Mouse (Mus musculus): ENCODE measurements around the gene Gm13889. TPM values are rescaled to one million over a fixed set of nuclear protein-coding genes. Genes with fewer than 3 reads are reported as not detected.

Gene Gm13889
- total RNA-seq (2021): 10 to 100 TPM in 1 of 2 experiments, 1 to 10 TPM in 1; 4.8 to 23.7 TPM
- long read RNA-seq, experiment 1, partial matches to known transcripts: 0 of 5 reads
- long read RNA-seq, experiment 1, other reads (novel, unspliced or antisense): 1 of 5 reads
- long read RNA-seq, experiment 2, transcript Gm13889-201 (1 exons, 1,386 nt): major isoform, 8 of 8 reads
- long read RNA-seq, experiment 2, partial matches to known transcripts: 0 of 8 reads
- long read RNA-seq, experiment 2, other reads (novel, unspliced or antisense): 0 of 8 reads

- DNase-seq (ENCODE audit: low spot score): peak; percentile 69
Observed at GRCm38 (mm10) chr2:93956908-93957784, at the start of gene Gm13889. Gene Gm13889, minus strand, starts transcription at chr2:93957201.

- peak; percentile 84 for DNase-seq (ENCODE audit: low spot score)
Observed at GRCm38 (mm10) chr2:94002331-94002730, 45.3 kb upstream of the Gm13889 start.

- DNase-seq (ENCODE audit: low spot score): no peak
Observed at GRCm38 (mm10) chr2:94001918-94002317, 44.9 kb upstream of the Gm13889 start.

- DNase-seq (ENCODE audit: low spot score): no peak
Observed at GRCm38 (mm10) chr2:94001411-94001810, 44.4 kb upstream of the Gm13889 start.

GRCm38 (mm10) chr2:93996254-93996653 lies 39.3 kb upstream of the Gm13889 start, which contains the start of gene Gm27027:
Gene Gm27027, minus strand, starts transcription at chr2:93996354.
- DNase-seq (ENCODE audit: low spot score): no peak

GRCm38 (mm10) chr2:93992810-93993209 lies 35.8 kb upstream of the Gm13889 start:
- no peak for DNase-seq (ENCODE audit: low spot score)

- DNase-seq (ENCODE audit: low spot score): no peak
Observed at GRCm38 (mm10) chr2:93992259-93992658, 35.3 kb upstream of the Gm13889 start.

GRCm38 (mm10) chr2:93991336-93991735 lies 34.3 kb upstream of the Gm13889 start:
- DNase-seq (ENCODE audit: low spot score): no peak

- DNase-seq (ENCODE audit: low spot score): no peak
Observed at GRCm38 (mm10) chr2:93988440-93988839, 31.4 kb upstream of the Gm13889 start.

GRCm38 (mm10) chr2:93982457-93983235 lies 25.6 kb upstream of the Gm13889 start:
- no peak for DNase-seq (ENCODE audit: low spot score)

- DNase-seq (ENCODE audit: low spot score): no peak
Observed at GRCm38 (mm10) chr2:93979249-93980120, 22.5 kb upstream of the Gm13889 start.

- peak; percentile 19 for DNase-seq (ENCODE audit: low spot score)
Observed at GRCm38 (mm10) chr2:93976436-93977252, 19.6 kb upstream of the Gm13889 start.

- DNase-seq (ENCODE audit: low spot score): no peak
Observed at GRCm38 (mm10) chr2:93975526-93976435, 18.8 kb upstream of the Gm13889 start.

- DNase-seq (ENCODE audit: low spot score): no peak
Observed at GRCm38 (mm10) chr2:93975041-93975440, 18.0 kb upstream of the Gm13889 start.

- DNase-seq (ENCODE audit: low spot score): no peak
Observed at GRCm38 (mm10) chr2:93971647-93972046, 14.6 kb upstream of the Gm13889 start.

- DNase-seq (ENCODE audit: low spot score): no peak
Observed at GRCm38 (mm10) chr2:93964494-93965160, 7.6 kb upstream of the Gm13889 start.

GRCm38 (mm10) chr2:93963802-93964201 lies 6.8 kb upstream of the Gm13889 start:
- no peak for DNase-seq (ENCODE audit: low spot score)

- DNase-seq (ENCODE audit: low spot score): peak; percentile 49
Observed at GRCm38 (mm10) chr2:93961716-93962115, 4.7 kb upstream of the Gm13889 start.
